Mouse (Mus musculus): ENCODE data around the gene Arl11.

GRCm38 (mm10) chr14:61277285-61277684 is 32.3 kb upstream of the Arl11 start:
- TF ChIP-seq POLR2A (IDR thresholded peaks at IDR 0.05; ENCODE audit: borderline replicate concordance, extremely low read depth, insufficient read depth, insufficient read length, poor library complexity, severe bottlenecking): no peak
- peak; percentile 44; the same call in 1 of the 2 replicates for TF ChIP-seq CTCF (IDR thresholded peaks at IDR 0.05; ENCODE audit: borderline replicate concordance, extremely low read depth, insufficient read depth, insufficient read length)

Measured in brain, embryonic 14.5 days (tissue).